Mouse (Mus musculus) megakaryocyte, embryonic 14.5 days (primary cell): ENCODE data around the gene Gm20825.
"Not testable (repeated sequence)": the region's sequence is repeated elsewhere in the genome, so short reads cannot be mapped to it uniquely, and the experiment has no call there.

ENCODE experiments used
- FLI1 ChIP-seq: IDR thresholded peaks from 2 replicates; pipeline ENCODE4 v1.6.1; 2012; ENCODE audit warnings: low read length, inconsistent platforms, mixed read lengths
- GATA1 ChIP-seq: IDR thresholded peaks from 3 replicates; pipeline ENCODE4 v1.6.1; 2012; ENCODE audit warnings: mixed read lengths, low read length, inconsistent platforms, borderline replicate concordance

- not testable (repeated sequence) for TF ChIP-seq GATA1, FLI1
Measured at GRCm38 (mm10) chrY:8071407-8071806, at the start of gene Gm20825.
